ENCODE assay signal across 8 mouse cellular contexts in the genomic region with DNA sequence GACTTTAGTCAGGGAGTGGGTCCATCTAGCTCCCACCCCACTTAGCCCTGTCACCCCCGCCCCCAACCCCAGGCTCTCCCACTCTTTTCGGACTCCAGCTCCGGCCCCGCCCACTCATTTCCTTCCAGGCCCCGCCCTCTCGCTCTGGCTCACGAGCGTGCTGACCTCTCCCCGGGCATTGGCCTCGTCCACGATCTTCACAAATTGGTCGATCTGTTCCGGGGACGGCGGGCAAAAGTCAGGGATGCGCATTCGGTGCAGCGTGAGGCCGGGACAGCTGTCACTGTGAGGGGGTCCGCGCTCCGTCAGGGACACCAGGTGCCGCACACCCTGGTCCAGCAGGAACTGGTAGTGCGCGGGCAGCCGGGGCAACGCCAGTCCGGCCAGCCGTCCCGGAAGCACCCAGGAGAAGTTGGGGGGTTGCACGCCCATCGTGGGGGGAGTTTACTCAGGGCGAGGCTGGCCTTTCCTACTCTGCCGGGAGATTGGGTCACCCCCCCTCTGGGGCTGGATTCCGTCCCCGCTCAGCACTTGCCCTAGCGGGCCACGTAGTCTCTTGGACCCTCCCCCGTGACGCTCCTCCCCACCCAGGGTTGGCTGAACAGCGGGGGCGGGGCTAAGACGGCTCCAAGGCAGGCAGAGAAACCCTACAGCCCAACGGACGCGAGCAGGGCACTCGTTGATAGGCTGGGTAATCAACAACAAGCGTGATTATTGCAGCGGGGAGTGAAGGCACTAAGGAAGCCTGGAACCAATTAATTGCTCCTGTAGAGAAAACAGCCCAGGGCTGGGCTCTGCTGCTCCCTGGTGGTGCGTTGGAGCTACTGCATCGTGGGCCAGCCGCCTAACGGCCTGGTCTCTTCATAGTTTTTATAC. TPM values are rescaled to one million over a fixed set of nuclear protein-coding genes. Genes with fewer than 3 reads are reported as not detected.
DNase-seq lines count a peak whose midpoint lies in the region; ATAC-seq and TF ChIP-seq lines count a peak whose summit lies in the region.

A gene (minus strand): TSS at position 512 of the 876 bp plus-strand sequence.

- peak within 1 kb of the TSS; percentile 82 for H3K4me2 ChIP-seq in embryonic facial prominence, embryonic 14.5 days (ENCODE audit: low read depth, low read length)
- H3K4me2 ChIP-seq in limb, embryonic 13.5 days (replicated peaks): peak within 1 kb of the TSS; percentile 70
- peak within 1 kb of the TSS; percentile 84 for H3K4me2 ChIP-seq in midbrain, embryonic 16.5 days (ENCODE audit: low read length)

- TF ChIP-seq POLR2A in heart, adult 2 months (IDR thresholded peaks at IDR 0.05; ENCODE audit: insufficient read depth, low read depth, low read length): peak; percentile 78

- peak; percentile 99 for ATAC-seq in embryonic facial prominence, embryonic 14.5 days (ENCODE audit: low read depth)
- ATAC-seq in limb, embryonic 13.5 days (ENCODE audit: low FRiP score, low read depth): peak; percentile 97
- peak; percentile 98 for ATAC-seq in midbrain, embryonic 16.5 days

- TF ChIP-seq EP300 in heart, adult 2 months (IDR thresholded peaks at IDR 0.05; ENCODE audit: insufficient read depth, low read depth, low read length): peak; percentile 90

- peak; percentile 95 for DNase-seq in 3T3-L1 (ENCODE audit: low read depth, low spot score)
- DNase-seq in adrenal gland, postnatal 4 days (ENCODE audit: low spot score in 2 of 2): peak; percentile 87 to 92
- DNase-seq in embryonic facial prominence, embryonic 14.5 days (ENCODE audit: low spot score): peak; percentile 98
- DNase-seq in heart, adult 2 months: peak; percentile 97 to 98
- DNase-seq in kidney, adult 8-10 months: peak; percentile 98 to 99
- DNase-seq in spleen, postnatal 10 days (ENCODE audit: low spot score in 2 of 2): peak; percentile 69 to 91

- H3K27me3 ChIP-seq in embryonic facial prominence, embryonic 14.5 days (replicated peaks; ENCODE audit: control insufficient read depth, insufficient read depth, low read length): no peaks in the 10 kb centered on the region
- no peaks in the 10 kb centered on the region for H3K27me3 ChIP-seq in heart, adult 2 months (ENCODE audit: control insufficient read depth, insufficient read depth, low read length)
- H3K27me3 ChIP-seq in limb, embryonic 13.5 days: peaks cover 4% of the 10 kb centered on the region; the same call in 1 of the 2 replicates
- no peaks in the 10 kb centered on the region for H3K27me3 ChIP-seq in midbrain, embryonic 16.5 days (ENCODE audit: control insufficient read depth, insufficient read depth, low read depth, low read length)

- H3K4me3 ChIP-seq in embryonic facial prominence, embryonic 14.5 days (ENCODE audit: low read depth, low read length): peak within 1 kb of the TSS; percentile 77
- peak within 1 kb of the TSS; percentile 91 for H3K4me3 ChIP-seq in heart, adult 2 months
- H3K4me3 ChIP-seq in limb, embryonic 13.5 days: peak within 1 kb of the TSS; percentile 59
- peak within 1 kb of the TSS; percentile 72 for H3K4me3 ChIP-seq in midbrain, embryonic 16.5 days (ENCODE audit: low read depth, low read length)

- TF ChIP-seq CTCF in heart, adult 2 months (IDR thresholded peaks at IDR 0.05): no peak; the same call in 1 of the 2 replicates

- WGBS in embryonic facial prominence, embryonic 14.5 days: under 1% methylated on average over 39 of the region's 53 CpGs
- WGBS in heart, adult 2 months: under 1% methylated on average over 53 of the region's 53 CpGs
- WGBS in limb, embryonic 13.5 days: 0% methylated on average over 53 of the region's 53 CpGs
- WGBS in midbrain, embryonic 16.5 days: under 1% methylated on average over 53 of the region's 53 CpGs

- intact Hi-C loops in heart, adult 2 months (cut with DNase I): loop anchor here (1.0 to 10.0 kb wide), 6 partner anchors 13 to 762 kb away; no protein-coding TSS in a partner anchor

- no peaks in the 10 kb centered on the region for H3K9me3 ChIP-seq in embryonic facial prominence, embryonic 14.5 days (ENCODE audit: control insufficient read depth, low read length)
- H3K9me3 ChIP-seq in limb, embryonic 13.5 days: no peaks in the 10 kb centered on the region
- H3K9me3 ChIP-seq in midbrain, embryonic 16.5 days (replicated peaks; ENCODE audit: control insufficient read depth, low read length, poor library complexity, severe bottlenecking): no peaks in the 10 kb centered on the region

- H3K79me2 ChIP-seq in heart, adult 2 months (replicated peaks; ENCODE audit: control insufficient read depth, insufficient read depth, low read length): no peaks in the 10 kb centered on the region

- no peaks in the 10 kb centered on the region for H3K36me3 ChIP-seq in embryonic facial prominence, embryonic 14.5 days (ENCODE audit: control insufficient read depth, insufficient read depth, low read length)
- no peaks in the 10 kb centered on the region for H3K36me3 ChIP-seq in heart, adult 2 months (ENCODE audit: control insufficient read depth, insufficient read depth, low read length)
- no peaks in the 10 kb centered on the region for H3K36me3 ChIP-seq in limb, embryonic 13.5 days
- no peaks in the 10 kb centered on the region for H3K36me3 ChIP-seq in midbrain, embryonic 16.5 days (ENCODE audit: control insufficient read depth, insufficient read depth, low read length)

- H3K9ac ChIP-seq in embryonic facial prominence, embryonic 14.5 days (ENCODE audit: low read depth, low read length): peak within 1 kb of the TSS; percentile 83
- peak within 1 kb of the TSS; percentile 92 for H3K9ac ChIP-seq in heart, adult 2 months (ENCODE audit: low read depth, low read length)
- H3K9ac ChIP-seq in limb, embryonic 13.5 days: peak within 1 kb of the TSS; percentile 71
- H3K9ac ChIP-seq in midbrain, embryonic 16.5 days (ENCODE audit: low read depth, low read length): peak within 1 kb of the TSS; percentile 75

- peak within 1 kb of the TSS; percentile 86 for H3K27ac ChIP-seq in embryonic facial prominence, embryonic 14.5 days (replicated peaks; ENCODE audit: low read depth, low read length)
- peak within 1 kb of the TSS; percentile 99 for H3K27ac ChIP-seq in heart, adult 2 months
- H3K27ac ChIP-seq in limb, embryonic 13.5 days: peak within 1 kb of the TSS; percentile 77
- peak within 1 kb of the TSS; percentile 69 for H3K27ac ChIP-seq in midbrain, embryonic 16.5 days (ENCODE audit: low read length)

- no peaks in the 10 kb centered on the region; the same call in 1 of the 2 replicates for H3K4me1 ChIP-seq in embryonic facial prominence, embryonic 14.5 days (ENCODE audit: control insufficient read depth, insufficient read depth, low read length)
- peaks cover 8% of the 10 kb centered on the region for H3K4me1 ChIP-seq in heart, adult 2 months (ENCODE audit: control insufficient read depth, insufficient read depth, low read length)
- H3K4me1 ChIP-seq in limb, embryonic 13.5 days: peaks cover 12% of the 10 kb centered on the region; the same call in 1 of the 2 replicates
- H3K4me1 ChIP-seq in midbrain, embryonic 16.5 days (ENCODE audit: control insufficient read depth, insufficient read depth, low read length): peaks cover 4% of the 10 kb centered on the region; the same call in 1 of the 2 replicates

RNA-seq across cellular contexts. Expression of the gene that starts here (rescaled TPM):
- total RNA-seq in adrenal gland, postnatal 4 days (2021): 1 to 10 TPM; 7.1 to 7.8 TPM
- polyA plus RNA-seq in embryonic facial prominence, embryonic 14.5 days (2014; fragmentation: Nextera tagmentation; extraction: Ambion mirVana): 15.7 and 16.0 TPM in 2 replicates
- 10 to 100 TPM; 10.1 to 12.3 TPM for total RNA-seq in heart, adult 2 months (2021)
- 22.0 and 38.1 TPM in 2 replicates for polyA plus RNA-seq in heart, adult 2 months (2012; rRNA removed)
- 10.1 and 10.5 TPM in 2 replicates for polyA plus RNA-seq in limb, embryonic 13.5 days (2015; fragmentation: Nextera tagmentation; extraction: Ambion mirVana)
- polyA plus RNA-seq in midbrain, embryonic 16.5 days (2015; fragmentation: Nextera tagmentation; extraction: Ambion mirVana): 7.1 and 8.0 TPM in 2 replicates

Comparison
In these comparisons a context has a peak if more than half of its experiments do, and no peak if none do; other contexts are left out.
1. Peak in every context shown above with its lines: DNase-seq, ATAC-seq, H3K4me3 ChIP-seq and H3K27ac ChIP-seq.